Mouse (Mus musculus): Measurements from ENCODE around the gene Dpm3. TPM values are rescaled to one million over a fixed set of nuclear protein-coding genes. Genes with fewer than 3 reads are reported as not detected.

Gene Dpm3
- polyA plus RNA-seq, 1 experiment from 2014 or later = 82.9 TPM

- H3K36me3 ChIP-seq (ENCODE audit: control insufficient read depth, insufficient read depth, low read length) = no peaks in the 10 kb centered on the region
- no peak overlapping the region for H3K27ac ChIP-seq (ENCODE audit: low read depth, low read length)
- no peak overlapping the region for H3K4me3 ChIP-seq (ENCODE audit: low read depth, low read length)
- H3K27me3 ChIP-seq (ENCODE audit: control insufficient read depth, insufficient read depth, low read length) = no peaks in the 10 kb centered on the region
- H3K4me2 ChIP-seq (replicated peaks; ENCODE audit: low read depth, low read length) = no peak overlapping the region
- DNase-seq (ENCODE audit: low spot score) = no peak
- WGBS = 71% methylated on average over 10 of the region's 10 CpGs
- H3K4me1 ChIP-seq (replicated peaks; ENCODE audit: control insufficient read depth, insufficient read depth, low read length) = no peaks in the 10 kb centered on the region
- H3K9ac ChIP-seq (ENCODE audit: low read depth, low read length) = no peak overlapping the region
- no peaks in the 10 kb centered on the region for H3K9me3 ChIP-seq (ENCODE audit: control insufficient read depth, low read length)
- ATAC-seq (ENCODE audit: low FRiP score) = no peak
Observed at GRCm38 (mm10) chr3:89262417-89262816, 3.3 kb downstream of the Dpm3 start.

- peak overlapping the region; percentile 48; the same call in 1 of the 2 replicates for H3K27ac ChIP-seq (ENCODE audit: low read depth, low read length)
- peak overlapping the region; percentile 91 for H3K4me2 ChIP-seq (replicated peaks; ENCODE audit: low read depth, low read length)
- H3K27me3 ChIP-seq (ENCODE audit: control insufficient read depth, insufficient read depth, low read length) = no peaks in the 10 kb centered on the region
- peak overlapping the region; percentile 70 for H3K4me3 ChIP-seq (ENCODE audit: low read depth, low read length)
- ATAC-seq (ENCODE audit: low FRiP score) (peak; percentile 85), DNase-seq (ENCODE audit: low spot score) (peak; percentile 89)
- no peaks in the 10 kb centered on the region for H3K9me3 ChIP-seq (ENCODE audit: control insufficient read depth, low read length)
- H3K4me1 ChIP-seq (replicated peaks; ENCODE audit: control insufficient read depth, insufficient read depth, low read length) = 0 out of 2 replicates have a peak, but pooled peaks cover 6% of the 10 kb centered on the region
- peak overlapping the region; percentile 87 for H3K9ac ChIP-seq (ENCODE audit: low read depth, low read length)
- WGBS = under 1% methylated on average over 20 of the region's 20 CpGs
- no peaks in the 10 kb centered on the region for H3K36me3 ChIP-seq (ENCODE audit: control insufficient read depth, insufficient read depth, low read length)
Observed at GRCm38 (mm10) chr3:89266439-89266893, 7.3 kb downstream of the Dpm3 start.

DNA sequence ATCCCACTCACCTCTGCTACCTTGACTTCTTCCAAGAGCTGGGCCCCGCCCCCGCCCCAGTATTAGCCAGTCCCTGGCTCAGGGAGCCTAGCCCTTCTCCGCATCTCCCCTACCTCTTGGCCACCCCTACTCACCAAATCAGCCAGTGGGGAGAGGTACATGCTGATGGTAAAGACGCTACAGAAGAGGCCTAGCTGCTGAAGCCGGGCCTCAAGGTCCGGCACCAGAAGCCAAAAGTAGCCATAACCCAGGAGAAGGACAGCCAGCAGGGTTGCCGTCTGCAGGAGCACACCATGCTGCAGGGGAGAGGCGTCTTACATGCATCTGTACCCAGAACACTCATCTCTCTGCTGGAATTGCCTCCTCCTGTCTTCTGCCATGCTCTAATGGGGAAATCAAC, 9.8 kb downstream of the Dpm3 start:
- Histone ChIP-seq H3K9ac (ENCODE audit: low read depth, low read length) (no peak overlapping the region), H3K27ac (ENCODE audit: low read depth, low read length) (no peak overlapping the region), H3K4me3 (ENCODE audit: low read depth, low read length) (no peak overlapping the region), H3K9me3 (ENCODE audit: control insufficient read depth, low read length) (no peaks in the 10 kb centered on the region), H3K36me3 (ENCODE audit: control insufficient read depth, insufficient read depth, low read length) (no peaks in the 10 kb centered on the region), H3K4me1 (replicated peaks; ENCODE audit: control insufficient read depth, insufficient read depth, low read length) (0 out of 2 replicates have a peak, but pooled peaks cover 6% of the 10 kb centered on the region), H3K4me2 (replicated peaks; ENCODE audit: low read depth, low read length) (no peak overlapping the region), H3K27me3 (ENCODE audit: control insufficient read depth, insufficient read depth, low read length) (no peaks in the 10 kb centered on the region)
- ATAC-seq (ENCODE audit: low FRiP score) = no peak
- no peak for DNase-seq (ENCODE audit: low spot score)
- 52% methylated on average over 8 of the region's 8 CpGs for WGBS

- Histone ChIP-seq H3K4me1 (replicated peaks; ENCODE audit: control insufficient read depth, insufficient read depth, low read length) (0 out of 2 replicates have a peak, but pooled peaks cover 6% of the 10 kb centered on the region), H3K9ac (ENCODE audit: low read depth, low read length) (peak within 1 kb of the TSS; percentile 90), H3K4me2 (replicated peaks; ENCODE audit: low read depth, low read length) (peak within 1 kb of the TSS; percentile 86), H3K9me3 (ENCODE audit: control insufficient read depth, low read length) (no peaks in the 10 kb centered on the region), H3K27me3 (ENCODE audit: control insufficient read depth, insufficient read depth, low read length) (no peaks in the 10 kb centered on the region), H3K4me3 (ENCODE audit: low read depth, low read length) (peak within 1 kb of the TSS; percentile 49), H3K27ac (ENCODE audit: low read depth, low read length) (peak within 1 kb of the TSS; percentile 47; the same call in 1 of the 2 replicates), H3K36me3 (ENCODE audit: control insufficient read depth, insufficient read depth, low read length) (no peaks in the 10 kb centered on the region)
- peak; percentile 72 for DNase-seq (ENCODE audit: low spot score)
- ATAC-seq (ENCODE audit: low FRiP score) = peak; percentile 64; the same call in 1 of the 2 replicates
- 4% methylated on average over 39 of the region's 39 CpGs for WGBS
Observed at GRCm38 (mm10) chr3:89270051-89270755, 11.0 kb downstream of the Dpm3 start, which contains the start of gene Slc50a1. TSS of gene Slc50a1 (minus strand) at chr3:89270570.

GRCm38 (mm10) chr3:89270891-89271290, 11.7 kb downstream of the Dpm3 start:
- Histone ChIP-seq H3K9ac (ENCODE audit: low read depth, low read length) (peak overlapping the region; percentile 90), H3K4me3 (ENCODE audit: low read depth, low read length) (no peak overlapping the region), H3K4me2 (replicated peaks; ENCODE audit: low read depth, low read length) (peak overlapping the region; percentile 86), H3K9me3 (ENCODE audit: control insufficient read depth, low read length) (no peaks in the 10 kb centered on the region), H3K27me3 (ENCODE audit: control insufficient read depth, insufficient read depth, low read length) (no peaks in the 10 kb centered on the region), H3K27ac (ENCODE audit: low read depth, low read length) (no peak overlapping the region), H3K4me1 (replicated peaks; ENCODE audit: control insufficient read depth, insufficient read depth, low read length) (0 out of 2 replicates have a peak, but pooled peaks cover 6% of the 10 kb centered on the region), H3K36me3 (ENCODE audit: control insufficient read depth, insufficient read depth, low read length) (no peaks in the 10 kb centered on the region)
- WGBS = 72% methylated on average over 6 of the region's 6 CpGs
- DNase-seq (ENCODE audit: low spot score) (no peak), ATAC-seq (ENCODE audit: low FRiP score) (no peak)

- H3K4me2 ChIP-seq (replicated peaks; ENCODE audit: low read depth, low read length) = no peak overlapping the region
- H3K27ac ChIP-seq (ENCODE audit: low read depth, low read length) = no peak overlapping the region
- no peak overlapping the region for H3K9ac ChIP-seq (ENCODE audit: low read depth, low read length)
- WGBS = 72% methylated on average over 6 of the region's 6 CpGs
- no peaks in the 10 kb centered on the region for H3K36me3 ChIP-seq (ENCODE audit: control insufficient read depth, insufficient read depth, low read length)
- H3K27me3 ChIP-seq (ENCODE audit: control insufficient read depth, insufficient read depth, low read length) = no peaks in the 10 kb centered on the region
- 0 out of 2 replicates have a peak, but pooled peaks cover 6% of the 10 kb centered on the region for H3K4me1 ChIP-seq (replicated peaks; ENCODE audit: control insufficient read depth, insufficient read depth, low read length)
- ATAC-seq (ENCODE audit: low FRiP score) = no peak
- DNase-seq (ENCODE audit: low spot score) = no peak
- H3K9me3 ChIP-seq (ENCODE audit: control insufficient read depth, low read length) = no peaks in the 10 kb centered on the region
- H3K4me3 ChIP-seq (ENCODE audit: low read depth, low read length) = no peak overlapping the region
Observed at GRCm38 (mm10) chr3:89271760-89272159, 12.6 kb downstream of the Dpm3 start.

DNA sequence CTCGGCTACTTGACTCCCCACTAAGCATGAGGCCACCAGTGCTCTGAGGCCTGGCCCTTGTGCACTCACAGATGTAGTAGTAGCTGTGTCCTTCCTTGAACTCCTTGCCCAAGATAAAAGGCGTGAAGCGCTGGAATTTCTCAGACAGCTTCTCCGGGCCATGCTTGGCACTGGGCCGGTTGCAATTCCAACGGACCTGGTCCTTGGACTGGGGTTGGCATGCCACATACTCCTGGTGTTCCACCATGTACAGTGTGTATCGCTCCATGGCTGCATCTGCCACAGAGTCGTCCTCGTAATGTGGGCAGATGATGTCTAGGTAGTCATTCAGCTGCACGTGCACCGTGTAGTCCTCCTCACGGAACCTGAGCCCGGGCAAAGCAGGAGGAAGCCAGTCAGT, 16.9 kb downstream of the Dpm3 start:
- no peak for ATAC-seq (ENCODE audit: low FRiP score)
- Histone ChIP-seq H3K4me2 (replicated peaks; ENCODE audit: low read depth, low read length) (no peak overlapping the region), H3K4me1 (replicated peaks; ENCODE audit: control insufficient read depth, insufficient read depth, low read length) (peaks cover 11% of the 10 kb centered on the region), H3K27ac (ENCODE audit: low read depth, low read length) (no peak overlapping the region), H3K36me3 (ENCODE audit: control insufficient read depth, insufficient read depth, low read length) (no peaks in the 10 kb centered on the region), H3K27me3 (ENCODE audit: control insufficient read depth, insufficient read depth, low read length) (peaks cover 30% of the 10 kb centered on the region), H3K4me3 (ENCODE audit: low read depth, low read length) (no peak overlapping the region), H3K9me3 (ENCODE audit: control insufficient read depth, low read length) (no peaks in the 10 kb centered on the region), H3K9ac (ENCODE audit: low read depth, low read length) (no peak overlapping the region)
- no peak for DNase-seq (ENCODE audit: low spot score)
- WGBS = 93% methylated on average over 13 of the region's 13 CpGs

- H3K27ac ChIP-seq (ENCODE audit: low read depth, low read length) = no peak overlapping the region
- peaks cover 38% of the 10 kb centered on the region for H3K27me3 ChIP-seq (ENCODE audit: control insufficient read depth, insufficient read depth, low read length)
- H3K36me3 ChIP-seq (ENCODE audit: control insufficient read depth, insufficient read depth, low read length) = no peaks in the 10 kb centered on the region
- H3K4me3 ChIP-seq (ENCODE audit: low read depth, low read length) = no peak overlapping the region
- DNase-seq (ENCODE audit: low spot score) (no peak), ATAC-seq (ENCODE audit: low FRiP score) (no peak)
- no peak overlapping the region; the same call in 1 of the 2 replicates for H3K4me2 ChIP-seq (replicated peaks; ENCODE audit: low read depth, low read length)
- 53% methylated on average over 14 of the region's 14 CpGs for WGBS
- H3K4me1 ChIP-seq (replicated peaks; ENCODE audit: control insufficient read depth, insufficient read depth, low read length) = peaks cover 13% of the 10 kb centered on the region
- no peaks in the 10 kb centered on the region for H3K9me3 ChIP-seq (ENCODE audit: control insufficient read depth, low read length)
- no peak overlapping the region for H3K9ac ChIP-seq (ENCODE audit: low read depth, low read length)
Observed at GRCm38 (mm10) chr3:89277281-89278021, 18.3 kb downstream of the Dpm3 start.
